Mouse (Mus musculus): ENCODE measurements around the gene Gm128. TPM values are rescaled to one million over a fixed set of nuclear protein-coding genes. Genes with fewer than 3 reads are reported as not detected.

The Gm128 gene
- polyA plus RNA-seq, 1 experiment from 2014 or later: 0.21 TPM

DNA sequence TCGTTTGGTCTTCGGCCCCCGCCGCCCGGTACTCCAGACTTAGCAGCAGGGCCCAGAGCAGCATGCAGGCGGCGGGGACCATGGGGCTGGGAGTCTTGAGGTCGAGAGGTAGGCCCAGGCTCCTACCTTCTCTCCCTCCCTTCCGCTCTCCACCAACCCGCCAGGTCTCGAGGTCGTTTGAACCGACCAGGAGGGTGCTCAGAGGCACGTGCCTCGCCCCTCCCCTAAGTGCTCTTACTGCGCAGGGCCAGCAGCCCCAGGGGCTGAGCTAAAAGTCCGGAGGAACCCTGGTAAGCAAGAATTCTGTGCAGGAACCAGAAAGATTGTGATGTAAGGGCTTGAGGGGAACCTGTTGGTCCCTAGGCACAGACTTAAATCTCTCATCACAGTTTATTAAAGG is 498 bp downstream of the Gm128 start:
- Histone ChIP-seq H3K27me3 (ENCODE audit: control insufficient read depth, insufficient read depth, low read length) (no peaks in the 10 kb centered on the region), H3K27ac (replicated peaks) (no peak overlapping the region), H3K9ac (ENCODE audit: low read length) (peak overlapping the region; percentile 38; the same call in 1 of the 2 replicates), H3K4me1 (replicated peaks; ENCODE audit: control insufficient read depth, insufficient read depth) (no peaks in the 10 kb centered on the region), H3K4me3 (ENCODE audit: low read depth, low read length) (no peak overlapping the region), H3K4me2 (replicated peaks; ENCODE audit: low read depth) (no peak overlapping the region), H3K9me3 (ENCODE audit: control insufficient read depth, low read length) (no peaks in the 10 kb centered on the region), H3K36me3 (ENCODE audit: control insufficient read depth, insufficient read depth, low read length) (peaks cover 8% of the 10 kb centered on the region; the same call in 1 of the 2 replicates)
- no peak for DNase-seq (ENCODE audit: low spot score)
- ATAC-seq (ENCODE audit: low FRiP score, low TSS enrichment): no peak
- 39% methylated on average over 17 of the region's 17 CpGs for WGBS
- TF ChIP-seq EP300 (optimal IDR thresholded peaks at IDR 0.05) (no peak), CTCF (IDR thresholded peaks at IDR 0.05; ENCODE audit: low read depth) (no peak)

DNA sequence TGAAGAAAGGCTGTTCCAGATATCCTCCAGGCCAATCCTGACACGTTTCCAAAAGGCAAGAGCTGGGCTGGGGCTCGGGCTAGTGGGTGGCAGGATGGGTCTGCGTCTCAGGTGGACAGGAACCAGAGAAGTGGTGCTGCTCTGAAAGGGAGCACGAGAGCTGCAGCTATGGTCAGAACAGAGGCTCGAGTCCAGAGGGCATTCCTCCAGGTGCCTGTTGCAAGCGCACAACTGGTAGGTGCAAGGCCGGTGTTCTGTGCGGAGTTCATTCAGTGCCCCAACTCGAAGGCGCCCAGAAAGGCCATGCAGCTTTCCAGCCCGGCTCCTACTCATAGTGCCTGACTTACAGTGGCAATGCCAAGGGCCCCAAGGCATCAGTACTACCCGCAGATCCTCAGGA is 1.4 kb downstream of the Gm128 start:
- Histone ChIP-seq H3K9me3 (ENCODE audit: control insufficient read depth, low read length) (no peaks in the 10 kb centered on the region), H3K27me3 (ENCODE audit: control insufficient read depth, insufficient read depth, low read length) (no peaks in the 10 kb centered on the region), H3K4me1 (replicated peaks; ENCODE audit: control insufficient read depth, insufficient read depth) (no peaks in the 10 kb centered on the region), H3K27ac (replicated peaks) (no peak overlapping the region), H3K4me3 (ENCODE audit: low read depth, low read length) (no peak overlapping the region), H3K4me2 (replicated peaks; ENCODE audit: low read depth) (no peak overlapping the region), H3K36me3 (ENCODE audit: control insufficient read depth, insufficient read depth, low read length) (peaks cover 15% of the 10 kb centered on the region), H3K9ac (ENCODE audit: low read length) (no peak overlapping the region)
- DNase-seq (ENCODE audit: low spot score) (no peak), ATAC-seq (ENCODE audit: low FRiP score, low TSS enrichment) (no peak)
- no peak for TF ChIP-seq EP300 (optimal IDR thresholded peaks at IDR 0.05)
- TF ChIP-seq CTCF (IDR thresholded peaks at IDR 0.05; ENCODE audit: low read depth): no peak
- 83% methylated on average over 12 of the region's 12 CpGs for WGBS

DNA sequence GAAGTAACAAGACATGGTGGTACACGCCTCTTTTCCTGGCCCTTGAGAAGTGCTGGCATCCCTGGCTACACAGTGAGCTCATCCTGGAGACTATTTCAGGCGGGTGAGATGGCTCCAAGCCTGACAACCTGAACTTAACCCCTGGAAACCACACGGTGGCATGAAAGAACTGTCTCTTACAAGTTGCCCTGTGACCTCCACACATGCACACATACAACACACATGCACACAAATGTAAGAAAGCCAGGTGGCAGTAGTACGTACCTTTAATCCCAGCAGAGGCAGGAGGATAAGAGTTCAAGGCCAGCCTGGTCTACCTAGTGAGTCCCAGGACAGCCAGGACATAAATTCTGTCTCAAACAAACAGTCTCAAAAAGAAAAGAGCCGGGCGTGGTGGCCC is 2.4 kb downstream of the Gm128 start:
- peak; percentile 27 for TF ChIP-seq CTCF (IDR thresholded peaks at IDR 0.05; ENCODE audit: low read depth)
- TF ChIP-seq EP300 (optimal IDR thresholded peaks at IDR 0.05): no peak
- ATAC-seq (ENCODE audit: low FRiP score, low TSS enrichment): no peak
- 84% methylated on average over 6 of the region's 6 CpGs for WGBS

DNA sequence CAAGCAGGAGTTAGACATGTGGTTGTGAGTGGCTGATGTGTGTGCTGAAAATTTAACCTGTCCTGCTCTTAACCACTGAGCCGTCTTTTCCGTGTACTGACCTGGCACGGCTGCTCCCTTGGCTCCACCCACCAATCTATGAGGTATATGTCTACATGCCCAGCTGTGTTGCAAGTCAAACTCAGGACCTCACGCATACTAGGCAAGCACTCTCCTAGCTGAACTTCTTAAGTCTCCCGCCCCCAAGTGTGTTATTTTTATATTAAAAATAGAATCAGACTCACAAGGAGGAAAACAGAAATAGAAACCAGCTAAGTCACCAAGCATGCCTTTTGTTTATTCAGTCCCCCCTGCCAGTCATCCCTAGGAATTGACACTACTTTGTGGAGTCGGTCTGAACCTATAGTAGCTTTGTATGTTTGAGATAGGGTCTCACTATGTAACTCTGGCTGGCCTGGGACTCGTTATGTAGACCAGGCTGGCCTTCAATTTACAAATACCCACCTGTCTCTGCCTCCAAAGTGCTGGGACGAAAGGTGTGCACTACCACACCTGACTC is 3.8 kb downstream of the Gm128 start:
- WGBS: 74% methylated on average over 8 of the region's 8 CpGs
- no peaks in the 10 kb centered on the region for H3K9me3 ChIP-seq (ENCODE audit: control insufficient read depth, low read length)
- no peak overlapping the region for H3K27ac ChIP-seq (replicated peaks)
- no peak for TF ChIP-seq EP300 (optimal IDR thresholded peaks at IDR 0.05)
- TF ChIP-seq CTCF (IDR thresholded peaks at IDR 0.05; ENCODE audit: low read depth): no peak
- H3K9ac ChIP-seq (ENCODE audit: low read length): no peak overlapping the region
- H3K4me3 ChIP-seq (ENCODE audit: low read depth, low read length): no peak overlapping the region
- H3K27me3 ChIP-seq (ENCODE audit: control insufficient read depth, insufficient read depth, low read length): no peaks in the 10 kb centered on the region
- ATAC-seq (ENCODE audit: low FRiP score, low TSS enrichment): peak; percentile 27; the same call in 1 of the 2 replicates
- DNase-seq (ENCODE audit: low spot score): no peak
- H3K36me3 ChIP-seq (ENCODE audit: control insufficient read depth, insufficient read depth, low read length): peaks cover 22% of the 10 kb centered on the region
- no peaks in the 10 kb centered on the region for H3K4me1 ChIP-seq (replicated peaks; ENCODE audit: control insufficient read depth, insufficient read depth)
- H3K4me2 ChIP-seq (replicated peaks; ENCODE audit: low read depth): no peak overlapping the region

More for the DNA sequence above, 2.4 kb downstream of the Gm128 start:
- peaks cover 20% of the 10 kb centered on the region for H3K36me3 ChIP-seq (ENCODE audit: control insufficient read depth, insufficient read depth, low read length)
- H3K9ac ChIP-seq (ENCODE audit: low read length): no peak overlapping the region
- H3K4me3 ChIP-seq (ENCODE audit: low read depth, low read length): no peak overlapping the region
- H3K4me2 ChIP-seq (replicated peaks; ENCODE audit: low read depth): no peak overlapping the region
- no peaks in the 10 kb centered on the region for H3K4me1 ChIP-seq (replicated peaks; ENCODE audit: control insufficient read depth, insufficient read depth)
- no peaks in the 10 kb centered on the region for H3K9me3 ChIP-seq (ENCODE audit: control insufficient read depth, low read length)
- no peaks in the 10 kb centered on the region for H3K27me3 ChIP-seq (ENCODE audit: control insufficient read depth, insufficient read depth, low read length)
- no peak overlapping the region for H3K27ac ChIP-seq (replicated peaks)
- DNase-seq (ENCODE audit: low spot score): no peak

DNA sequence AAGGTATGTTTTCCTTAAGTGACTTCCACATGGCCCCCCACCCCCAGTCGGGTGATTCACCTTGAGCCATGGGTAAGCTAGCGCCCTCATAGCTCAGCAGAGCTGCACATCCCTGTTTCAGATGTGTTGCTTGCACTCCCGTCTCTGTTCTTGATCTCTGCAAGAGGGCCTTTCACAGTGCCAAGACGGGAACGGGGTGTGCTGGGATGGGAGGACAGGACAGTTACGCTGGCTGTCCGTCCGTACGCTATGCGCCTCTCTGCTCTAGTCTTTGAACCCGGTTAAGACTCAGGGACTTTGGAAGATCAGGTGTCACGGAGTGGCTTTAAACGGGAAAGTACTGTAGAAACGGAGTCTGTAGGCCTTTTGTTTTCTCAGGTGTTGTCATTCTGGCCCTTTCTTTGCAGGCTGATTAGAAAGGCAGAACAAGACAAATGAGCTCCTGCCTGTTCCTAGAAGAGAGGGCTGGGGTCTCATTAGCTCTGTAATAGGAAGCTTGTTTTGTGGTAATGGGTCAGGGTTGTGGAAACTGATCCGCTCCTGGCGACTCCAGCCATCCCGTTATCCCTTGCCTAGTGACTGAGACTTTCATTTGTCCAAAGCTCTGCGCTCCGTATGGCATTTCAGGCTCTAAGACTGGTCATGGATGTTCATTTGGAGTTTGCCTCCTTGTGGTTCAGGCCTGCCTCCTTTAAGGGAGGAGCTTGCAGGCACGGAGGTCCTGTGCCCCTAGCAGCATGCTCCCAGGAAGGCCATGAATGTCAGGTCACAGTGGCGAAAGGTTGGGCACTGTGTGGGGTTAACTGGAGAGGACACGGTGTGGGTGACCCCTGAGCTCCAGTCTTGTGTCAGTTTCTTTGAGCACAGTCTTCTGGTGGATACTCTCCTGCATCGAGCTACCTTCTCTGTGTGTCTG is 5.8 kb downstream of the Gm128 start:
- Histone ChIP-seq H3K4me1 (replicated peaks; ENCODE audit: control insufficient read depth, insufficient read depth) (peaks cover 3% of the 10 kb centered on the region), H3K4me2 (replicated peaks; ENCODE audit: low read depth) (no peak overlapping the region), H3K9ac (ENCODE audit: low read length) (no peak overlapping the region), H3K36me3 (ENCODE audit: control insufficient read depth, insufficient read depth, low read length) (peaks cover 30% of the 10 kb centered on the region), H3K9me3 (ENCODE audit: control insufficient read depth, low read length) (no peaks in the 10 kb centered on the region), H3K27ac (replicated peaks) (no peak overlapping the region), H3K27me3 (ENCODE audit: control insufficient read depth, insufficient read depth, low read length) (no peaks in the 10 kb centered on the region), H3K4me3 (ENCODE audit: low read depth, low read length) (no peak overlapping the region)
- DNase-seq (ENCODE audit: low spot score): no peak
- no peak for ATAC-seq (ENCODE audit: low FRiP score, low TSS enrichment)
- TF ChIP-seq EP300 (optimal IDR thresholded peaks at IDR 0.05) (no peak), CTCF (IDR thresholded peaks at IDR 0.05; ENCODE audit: low read depth) (no peak)
- WGBS: 82% methylated on average over 23 of the region's 23 CpGs

Data from stomach, postnatal 0 days (tissue).